Mouse (Mus musculus) kidney, adult 9 months (tissue): ENCODE results near the gene Brsk1.
A peak's percentile ranks its signal among the peaks of the same experiment; 100 is the strongest.

Source experiments
- DNase-seq: peaks from one replicate; pipeline ENCODE4 v3.0.0; 2022

Gene Brsk1

GRCm38 (mm10) chr7:4670655-4671255, 19.6 kb upstream of the Brsk1 start:
- no peak for DNase-seq

GRCm38 (mm10) chr7:4671956-4672355, 18.4 kb upstream of the Brsk1 start:
- DNase-seq = peak; percentile 52

GRCm38 (mm10) chr7:4674114-4674731, 16.2 kb upstream of the Brsk1 start:
- no peak for DNase-seq

- no peak for DNase-seq
These were observed 15.2 kb upstream of the Brsk1 start for GRCm38 (mm10) chr7:4675200-4675599.

GRCm38 (mm10) chr7:4683307-4683706, 7.1 kb upstream of the Brsk1 start:
- DNase-seq = no peak

GRCm38 (mm10) chr7:4684203-4684602, 6.2 kb upstream of the Brsk1 start:
- DNase-seq = no peak

- peak; percentile 99 for DNase-seq
These were observed 5.6 kb upstream of the Brsk1 start, which contains the start of gene Hspbp1 for GRCm38 (mm10) chr7:4684632-4685417. TSS of gene Hspbp1 (minus strand) at chr7:4685068.

GRCm38 (mm10) chr7:4690951-4691653, 698 bp downstream of the Brsk1 start:
- no peak for DNase-seq

- no peak for DNase-seq
These were observed 2.6 kb downstream of the Brsk1 start for GRCm38 (mm10) chr7:4693004-4693403.

- DNase-seq = no peak
These were observed 11.9 kb downstream of the Brsk1 start for GRCm38 (mm10) chr7:4702334-4702733.

GRCm38 (mm10) chr7:4703195-4703594, 12.8 kb downstream of the Brsk1 start:
- DNase-seq = no peak

GRCm38 (mm10) chr7:4705098-4705497, 14.7 kb downstream of the Brsk1 start:
- DNase-seq = peak; percentile 50

GRCm38 (mm10) chr7:4712594-4712993, 22.2 kb downstream of the Brsk1 start:
- no peak for DNase-seq

GRCm38 (mm10) chr7:4716955-4717354, 26.6 kb downstream of the Brsk1 start:
- DNase-seq = no peak

- DNase-seq = no peak
These were observed 28.9 kb downstream of the Brsk1 start for GRCm38 (mm10) chr7:4719276-4719675.

GRCm38 (mm10) chr7:4723508-4723907, 33.1 kb downstream of the Brsk1 start:
- DNase-seq = no peak

- DNase-seq = no peak
These were observed 34.0 kb downstream of the Brsk1 start for GRCm38 (mm10) chr7:4724359-4724758.

GRCm38 (mm10) chr7:4725169-4725568, 34.8 kb downstream of the Brsk1 start, which contains the start of gene Tmem150b:
TSS of gene Tmem150b (minus strand) at chr7:4725249.
- no peak for DNase-seq

- DNase-seq = no peak
These were observed 40.7 kb downstream of the Brsk1 start for GRCm38 (mm10) chr7:4731090-4731489.

GRCm38 (mm10) chr7:4732968-4733392, 42.6 kb downstream of the Brsk1 start:
- peak; percentile 70 for DNase-seq

GRCm38 (mm10) chr7:4739041-4739543, 48.7 kb downstream of the Brsk1 start:
- no peak for DNase-seq

GRCm38 (mm10) chr7:4739544-4740275, 49.3 kb downstream of the Brsk1 start, which contains the start of gene Kmt5c:
TSS of gene Kmt5c (plus strand) at chr7:4740115.
- peak; percentile 100 for DNase-seq
